Mouse (Mus musculus) stomach, postnatal 0 days (tissue): Measurements from ENCODE around the gene Pde6d. TPM values are rescaled to one million over a fixed set of nuclear protein-coding genes. Genes with fewer than 3 reads are reported as not detected.

ENCODE experiments used
- ATAC-seq: fragments of 200-750 bp; cut with Nextera tagmentation; 2 replicates; pipeline ENCODE4 v1.8.0; 2017; ENCODE audit not compliant: low FRiP score, low TSS enrichment
- DNase-seq: peaks from one replicate; pipeline ENCODE4 v3.0.0-alpha.2; 2016; ENCODE audit warnings: low spot score
- H3K27ac ChIP-seq: fragments of 300-500 bp; sonication (generic); replicated peaks from 2 replicates; pipeline ENCODE4 v1.5.1; 2014; ENCODE audit warnings: mild to moderate bottlenecking, control low read depth
- H3K27me3 ChIP-seq: fragments of 300-500 bp; sonication (generic); 2 replicates; pipeline ENCODE4 v1.6.1; 2014; ENCODE audit warnings: low read length; ENCODE audit not compliant: control insufficient read depth, insufficient read depth
- H3K36me3 ChIP-seq: fragments of 300-500 bp; sonication (generic); 2 replicates; pipeline ENCODE4 v1.6.1; 2014; ENCODE audit warnings: low read length, mixed read lengths; ENCODE audit not compliant: control insufficient read depth, insufficient read depth
- H3K4me1 ChIP-seq: fragments of 300-500 bp; sonication (generic); replicated peaks from 2 replicates; pipeline ENCODE4 v1.6.1; 2014; ENCODE audit warnings: antibody characterized with exemption; ENCODE audit not compliant: control insufficient read depth, insufficient read depth
- H3K4me2 ChIP-seq: fragments of 300-500 bp; sonication (generic); replicated peaks from 2 replicates; pipeline ENCODE4 v1.6.1; 2014; ENCODE audit warnings: low read depth, mild to moderate bottlenecking, control low read depth, moderate library complexity
- H3K4me3 ChIP-seq: fragments of 300-500 bp; sonication (generic); 2 replicates; pipeline ENCODE4 v1.5.1; 2014; ENCODE audit warnings: low read depth, low read length, control low read depth
- H3K9ac ChIP-seq: fragments of 300-500 bp; sonication (generic); 2 replicates; pipeline ENCODE4 v1.6.1; 2014; ENCODE audit warnings: mild to moderate bottlenecking, low read length, control low read depth, mixed read lengths
- H3K9me3 ChIP-seq: fragments of 300-500 bp; sonication (generic); 2 replicates; pipeline ENCODE4 v1.6.1; 2016; ENCODE audit warnings: low read length; ENCODE audit not compliant: control insufficient read depth
- CTCF ChIP-seq: IDR thresholded peaks from 2 replicates; pipeline ENCODE4 v1.5.1; 2016; ENCODE audit warnings: antibody characterized with exemption, low read depth, mild to moderate bottlenecking, moderate library complexity
- EP300 ChIP-seq: optimal IDR thresholded peaks from 2 replicates; pipeline ENCODE3; 2016; ENCODE audit warnings: antibody characterized with exemption
- WGBS: fragments of 180-500 bp; shearing (Covaris S2); extraction: QIAGEN DNeasy Blood & Tissue Kit; methylation state at CpG from one replicate; pipeline ENCODE4 v1.1.7; 2014; 5-methylcytosine and 5-hydroxymethylcytosine counted together
- polyA plus RNA-seq: library from polyadenylated mRNA; unstranded; fragments of >200 nt; fragmentation: Nextera tagmentation; extraction: Ambion mirVana; gene quantifications from 2 replicates; pipeline ENCODE4 v1.2.1, GENCODE M21; 2015

Pde6d gene
- polyA plus RNA-seq, 1 experiment from 2014 or later: 33.6 TPM

GRCm38 (mm10) chr1:86531547-86532321 lies 50.7 kb downstream of the Pde6d start:
- Histone ChIP-seq H3K4me3 (no peak overlapping the region), H3K27ac (peak overlapping the region; percentile 56; the same call in 1 of the 2 replicates), H3K27me3 (no peaks in the 10 kb centered on the region), H3K4me2 (no peak overlapping the region), H3K36me3 (peaks cover 9% of the 10 kb centered on the region; the same call in 1 of the 2 replicates), H3K9me3 (no peaks in the 10 kb centered on the region), H3K4me1 (peaks cover 4% of the 10 kb centered on the region; the same call in 1 of the 2 replicates), H3K9ac (no peak overlapping the region)
- 15% methylated on average over 13 of the region's 13 CpGs for WGBS
- TF ChIP-seq EP300: no peak
- no peak for TF ChIP-seq CTCF
- DNase-seq (peak; percentile 30), ATAC-seq (no peak; the same call in 1 of the 2 replicates)

- Histone ChIP-seq H3K9ac (no peak overlapping the region), H3K4me2 (no peak overlapping the region)
Observed at GRCm38 (mm10) chr1:86530871-86531546, 51.4 kb downstream of the Pde6d start.

GRCm38 (mm10) chr1:86529590-86529989 lies 52.8 kb downstream of the Pde6d start:
- 11% methylated on average over 4 of the region's 4 CpGs for WGBS
- no peak for DNase-seq
- Histone ChIP-seq H3K9me3 (no peaks in the 10 kb centered on the region), H3K9ac (no peak overlapping the region), H3K27ac (no peak overlapping the region), H3K4me2 (peak overlapping the region; percentile 82), H3K4me3 (peak overlapping the region; percentile 98), H3K4me1 (peaks cover 6% of the 10 kb centered on the region; the same call in 1 of the 2 replicates), H3K27me3 (no peaks in the 10 kb centered on the region), H3K36me3 (peaks cover 9% of the 10 kb centered on the region; the same call in 1 of the 2 replicates)
- TF ChIP-seq EP300 (no peak), CTCF (no peak)
- ATAC-seq: no peak

More at GRCm38 (mm10) chr1:86530871-86531546, 51.4 kb downstream of the Pde6d start:
- DNase-seq (no peak), ATAC-seq (no peak)
- Histone ChIP-seq H3K4me1 (peaks cover 4% of the 10 kb centered on the region; the same call in 1 of the 2 replicates), H3K9me3 (no peaks in the 10 kb centered on the region), H3K27ac (0 out of 2 replicates have a peak overlapping the region, but pooled peaks have one; percentile 53), H3K27me3 (no peaks in the 10 kb centered on the region), H3K4me3 (no peak overlapping the region), H3K36me3 (peaks cover 9% of the 10 kb centered on the region; the same call in 1 of the 2 replicates)
- WGBS: 23% methylated on average over 4 of the region's 4 CpGs
- TF ChIP-seq CTCF: no peak
- TF ChIP-seq EP300: no peak

DNA sequence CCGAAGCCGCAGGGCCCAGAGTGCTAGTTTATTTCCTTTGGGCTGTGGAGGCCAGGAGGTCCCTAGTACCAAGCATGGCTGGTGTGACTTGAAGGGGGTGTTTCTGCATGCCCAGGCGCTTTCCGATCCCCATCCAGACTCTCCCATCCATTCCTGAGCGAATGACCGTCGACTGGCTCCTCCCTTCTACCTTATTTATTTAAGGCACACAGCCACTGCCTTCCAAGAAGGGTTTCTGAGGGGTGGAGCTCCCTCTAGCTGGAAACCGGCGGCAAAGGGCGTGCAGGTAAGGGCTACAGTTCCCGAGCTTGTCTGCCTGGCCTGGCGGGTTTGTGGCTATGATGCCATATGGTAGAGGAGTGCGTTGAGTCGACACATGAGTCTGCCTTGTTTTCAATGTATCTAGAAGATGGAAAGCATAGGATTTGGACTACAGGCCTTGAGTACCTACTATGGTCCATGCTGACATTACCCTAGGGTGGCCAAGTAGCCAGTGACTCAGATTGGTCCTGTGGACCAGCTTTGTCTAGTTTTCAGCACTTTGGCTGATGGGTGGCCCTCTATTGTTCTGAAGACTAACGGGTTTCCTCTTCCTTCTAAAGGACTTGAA lies 53.8 kb downstream of the Pde6d start:
- under 1% methylated on average over 15 of the region's 15 CpGs for WGBS

GRCm38 (mm10) chr1:86527599-86528486 lies 54.6 kb downstream of the Pde6d start:
- peak overlapping the region; percentile 100 for H3K9ac ChIP-seq
- H3K4me2 ChIP-seq: peak overlapping the region; percentile 82
- no peaks in the 10 kb centered on the region for H3K9me3 ChIP-seq
- peaks cover 9% of the 10 kb centered on the region; the same call in 1 of the 2 replicates for H3K36me3 ChIP-seq
- H3K4me3 ChIP-seq: peak overlapping the region; percentile 98
- DNase-seq: peak; percentile 94
- H3K27ac ChIP-seq: peak overlapping the region; percentile 97
- under 1% methylated on average over 88 of the region's 89 CpGs for WGBS
- no peaks in the 10 kb centered on the region for H3K27me3 ChIP-seq
- TF ChIP-seq CTCF (peak; percentile 86), EP300 (peak; percentile 88)
- ATAC-seq: peak; percentile 41
- H3K4me1 ChIP-seq: peaks cover 8% of the 10 kb centered on the region; the same call in 1 of the 2 replicates

More for the DNA sequence above, 53.8 kb downstream of the Pde6d start:
- peak; percentile 88 for DNase-seq
- H3K4me3 ChIP-seq: peak overlapping the region; percentile 98
- H3K27ac ChIP-seq: peak overlapping the region; percentile 97
- H3K4me2 ChIP-seq: peak overlapping the region; percentile 82
- TF ChIP-seq CTCF (peak; percentile 62), EP300 (no peak)
- H3K27me3 ChIP-seq: no peaks in the 10 kb centered on the region
- peaks cover 8% of the 10 kb centered on the region; the same call in 1 of the 2 replicates for H3K4me1 ChIP-seq
- H3K36me3 ChIP-seq: peaks cover 9% of the 10 kb centered on the region; the same call in 1 of the 2 replicates
- H3K9me3 ChIP-seq: no peaks in the 10 kb centered on the region
- peak; percentile 13; the same call in 1 of the 2 replicates for ATAC-seq
- peak overlapping the region; percentile 100 for H3K9ac ChIP-seq
